Mouse (Mus musculus) liver, embryonic 13.5 days (tissue): Measurements from ENCODE around the gene Fam120b. TPM values are rescaled to one million over a fixed set of nuclear protein-coding genes. Genes with fewer than 3 reads are reported as not detected.

Experiments used
- ATAC-seq: fragments of 200-750 bp; cut with Nextera tagmentation; 2 replicates; pipeline ENCODE4 v1.8.0; 2017; ENCODE audit warnings: low read depth, mild to moderate bottlenecking, moderate number of reproducible peaks, moderate library complexity
- DNase-seq: peaks from one replicate; pipeline ENCODE4 v3.0.0; 2022
- H3K27ac ChIP-seq: fragments of 300-500 bp; sonication (generic); 2 replicates; pipeline ENCODE4 v1.5.1; 2015; ENCODE audit warnings: moderate library complexity, mild to moderate bottlenecking, inconsistent platforms
- H3K27me3 ChIP-seq: fragments of 300-500 bp; sonication (generic); 2 replicates; pipeline ENCODE4 v1.6.1; 2015; ENCODE audit warnings: mild to moderate bottlenecking, inconsistent platforms
- H3K36me3 ChIP-seq: fragments of 300-500 bp; sonication (generic); 2 replicates; pipeline ENCODE4 v1.6.1; 2015; ENCODE audit warnings: mild to moderate bottlenecking, inconsistent platforms
- H3K4me1 ChIP-seq: fragments of 300-500 bp; sonication (generic); replicated peaks from 2 replicates; pipeline ENCODE4 v1.6.1; 2015; ENCODE audit warnings: inconsistent platforms
- H3K4me2 ChIP-seq: fragments of 300-500 bp; sonication (generic); 2 replicates; pipeline ENCODE4 v1.6.1; 2015; ENCODE audit warnings: inconsistent platforms, mild to moderate bottlenecking, moderate library complexity
- H3K4me3 ChIP-seq: fragments of 300-500 bp; sonication (generic); replicated peaks from 2 replicates; pipeline ENCODE4 v1.5.1; 2015; ENCODE audit warnings: mild to moderate bottlenecking, inconsistent platforms
- H3K9ac ChIP-seq: fragments of 300-500 bp; sonication (generic); 2 replicates; pipeline ENCODE4 v1.6.1; 2015; ENCODE audit warnings: mild to moderate bottlenecking, inconsistent platforms
- H3K9me3 ChIP-seq: fragments of 300-500 bp; sonication (generic); replicated peaks from 2 replicates; pipeline ENCODE4 v1.6.1; 2016; ENCODE audit warnings: inconsistent platforms
- WGBS: fragments of 180-500 bp; shearing (Covaris S2); methylation state at CpG from one replicate; pipeline ENCODE4 v1.1.7; 2015; ENCODE audit not compliant: insufficient replicate concordance; 5-methylcytosine and 5-hydroxymethylcytosine counted together
- polyA plus RNA-seq: library from polyadenylated mRNA; unstranded; fragments of >200 nt; fragmentation: Nextera tagmentation; extraction: Ambion mirVana; gene quantifications from 2 replicates; pipeline ENCODE4 v1.2.1, GENCODE M21; 2015

Gene Fam120b
- polyA plus RNA-seq, 1 experiment from 2014 or later = 6.3 TPM

- DNase-seq (no peak), ATAC-seq (no peak)
- no peak overlapping the region for H3K27ac ChIP-seq
- WGBS = 57% methylated on average over 15 of the region's 15 CpGs
- no peak overlapping the region for H3K9ac ChIP-seq
- peak overlapping the region; percentile 15; the same call in 1 of the 2 replicates for H3K4me2 ChIP-seq
- no peak overlapping the region for H3K4me3 ChIP-seq
- H3K36me3 ChIP-seq = peaks cover 1% of the 10 kb centered on the region; the same call in 1 of the 2 replicates
- no peaks in the 10 kb centered on the region for H3K9me3 ChIP-seq
- peaks cover 74% of the 10 kb centered on the region for H3K27me3 ChIP-seq
- H3K4me1 ChIP-seq = peaks cover 26% of the 10 kb centered on the region; the same call in 1 of the 2 replicates
Observed at GRCm38 (mm10) chr17:15372931-15373652, 22.9 kb upstream of the Fam120b start.

DNA sequence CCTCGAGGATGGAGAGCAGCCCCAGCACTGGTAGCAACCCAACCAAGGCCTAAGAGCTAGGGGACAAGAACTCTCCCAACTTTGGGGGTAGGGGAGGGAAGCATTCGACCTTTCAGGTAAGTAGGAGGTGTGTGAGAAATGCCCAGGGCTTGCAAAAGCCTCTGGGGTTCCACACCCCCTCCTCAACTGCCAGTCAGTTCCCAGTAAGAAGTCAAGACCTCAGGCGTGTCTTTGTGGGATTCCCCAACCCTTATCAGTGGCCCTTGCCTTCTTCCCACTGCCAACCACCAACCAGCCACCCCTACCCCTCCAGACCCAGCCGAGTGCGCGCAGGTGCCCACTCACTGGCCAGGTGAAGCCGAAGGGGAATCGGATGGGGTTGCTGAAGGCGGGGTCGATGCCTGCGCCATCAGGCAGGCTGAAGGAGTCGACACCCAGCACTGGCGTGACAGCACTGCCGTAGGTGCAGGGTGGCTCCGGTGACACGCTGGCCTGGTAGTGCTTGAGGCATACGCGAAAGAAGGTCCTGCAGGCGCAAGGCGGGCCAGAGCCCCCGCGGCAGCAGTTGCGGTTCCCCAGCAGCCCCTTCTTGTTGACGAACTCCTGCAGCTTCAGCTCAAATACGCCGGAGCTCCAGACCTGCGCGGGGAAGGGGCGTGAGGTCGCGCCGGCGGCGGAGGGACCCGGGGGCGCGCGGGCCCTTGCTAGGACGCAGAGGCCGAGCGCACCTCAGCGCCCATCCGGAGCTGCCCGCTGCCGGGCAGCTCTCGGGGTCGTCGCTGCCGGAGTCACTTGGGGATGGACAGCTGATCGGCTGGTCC, 21.5 kb upstream of the Fam120b start:
- H3K27ac ChIP-seq = no peak overlapping the region
- DNase-seq = no peak

GRCm38 (mm10) chr17:15375224-15375623, 20.8 kb upstream of the Fam120b start:
- DNase-seq (no peak), ATAC-seq (no peak)
- Histone ChIP-seq H3K9me3 (no peaks in the 10 kb centered on the region), H3K4me1 (peaks cover 27% of the 10 kb centered on the region; the same call in 1 of the 2 replicates), H3K36me3 (no peaks in the 10 kb centered on the region), H3K4me3 (peak overlapping the region; percentile 57), H3K9ac (peak overlapping the region; percentile 42), H3K27ac (no peak overlapping the region), H3K4me2 (peak overlapping the region; percentile 70), H3K27me3 (peaks cover 93% of the 10 kb centered on the region)
- WGBS = under 1% methylated on average over 18 of the region's 18 CpGs

More for the DNA sequence above, 21.5 kb upstream of the Fam120b start:
- H3K36me3 ChIP-seq = no peaks in the 10 kb centered on the region
- peaks cover 26% of the 10 kb centered on the region; the same call in 1 of the 2 replicates for H3K4me1 ChIP-seq
- H3K9ac ChIP-seq = peak overlapping the region; percentile 42; the same call in 1 of the 2 replicates
- no peaks in the 10 kb centered on the region for H3K9me3 ChIP-seq
- peak overlapping the region; percentile 70 for H3K4me2 ChIP-seq
- H3K4me3 ChIP-seq = peak overlapping the region; percentile 57
- WGBS = 3% methylated on average over 50 of the region's 50 CpGs
- ATAC-seq = no peak
- peaks cover 88% of the 10 kb centered on the region for H3K27me3 ChIP-seq

DNA sequence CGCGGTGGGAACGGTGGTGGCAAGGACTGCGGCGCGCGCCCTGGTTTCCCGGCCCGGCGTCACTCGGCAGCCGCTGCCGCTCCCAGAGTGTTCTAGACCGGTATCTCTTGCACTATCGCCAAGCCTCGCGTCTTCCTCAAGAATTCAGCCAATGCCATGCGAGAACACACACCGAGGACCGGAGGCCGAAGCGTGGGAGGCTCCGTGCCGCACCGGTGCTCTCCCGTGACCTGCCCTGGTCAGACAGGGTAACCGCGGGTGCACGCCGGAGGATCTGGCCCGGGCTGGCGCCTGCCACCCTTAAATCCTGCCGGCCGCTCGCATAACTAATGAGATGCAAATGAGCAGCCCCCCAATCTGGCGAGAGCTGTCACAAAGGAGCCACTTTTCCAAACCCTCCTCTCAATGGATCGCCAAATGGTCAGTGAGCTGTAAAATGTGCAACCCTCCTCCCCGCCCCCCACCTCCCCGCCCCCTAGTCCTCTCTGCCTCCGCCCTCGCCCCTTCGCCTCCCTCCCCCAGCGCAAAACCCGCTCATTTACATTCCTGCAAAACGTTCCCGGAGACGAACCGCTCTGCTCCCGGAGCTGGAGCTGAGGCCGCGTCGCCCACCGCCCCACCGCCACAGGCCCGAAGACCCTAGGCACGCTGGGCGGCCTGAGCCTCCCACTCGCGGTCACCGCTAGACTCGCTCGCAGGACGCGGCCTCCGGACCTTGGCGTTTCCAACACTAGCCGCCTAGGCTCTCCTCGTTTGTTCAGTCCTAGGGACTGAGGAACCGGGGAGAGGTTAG, 20.1 kb upstream of the Fam120b start:
- Histone ChIP-seq H3K9me3 (no peaks in the 10 kb centered on the region), H3K9ac (peak overlapping the region; percentile 49), H3K27ac (peak overlapping the region; percentile 68; the same call in 1 of the 2 replicates), H3K4me1 (peaks cover 32% of the 10 kb centered on the region), H3K4me2 (peak overlapping the region; percentile 70), H3K36me3 (no peaks in the 10 kb centered on the region), H3K4me3 (peak overlapping the region; percentile 57), H3K27me3 (peaks cover 93% of the 10 kb centered on the region)
- ATAC-seq = peak; percentile 65
- under 1% methylated on average over 68 of the region's 69 CpGs for WGBS
- no peak for DNase-seq

- Histone ChIP-seq H3K9me3 (no peaks in the 10 kb centered on the region), H3K4me3 (peak within 1 kb of the TSS; percentile 57), H3K36me3 (no peaks in the 10 kb centered on the region), H3K27me3 (peaks cover 99% of the 10 kb centered on the region), H3K4me2 (peak within 1 kb of the TSS; percentile 70), H3K27ac (peak within 1 kb of the TSS; percentile 68; the same call in 1 of the 2 replicates), H3K4me1 (peaks cover 35% of the 10 kb centered on the region), H3K9ac (peak within 1 kb of the TSS; percentile 49)
- WGBS = 2% methylated on average over 36 of the region's 36 CpGs
- ATAC-seq = no peak
- DNase-seq = no peak
Observed at GRCm38 (mm10) chr17:15376494-15377181, 19.4 kb upstream of the Fam120b start, which contains the start of gene Dll1. Gene Dll1 (minus strand): TSS chr17:15376872.

GRCm38 (mm10) chr17:15377901-15378300, 18.1 kb upstream of the Fam120b start:
- Histone ChIP-seq H3K9me3 (no peaks in the 10 kb centered on the region), H3K4me1 (peaks cover 28% of the 10 kb centered on the region), H3K27ac (no peak overlapping the region), H3K9ac (no peak overlapping the region), H3K27me3 (peaks cover 100% of the 10 kb centered on the region), H3K36me3 (no peaks in the 10 kb centered on the region), H3K4me2 (no peak overlapping the region), H3K4me3 (no peak overlapping the region)
- ATAC-seq (no peak), DNase-seq (no peak)
- WGBS = 6% methylated on average over 1 of the region's 1 CpGs

DNA sequence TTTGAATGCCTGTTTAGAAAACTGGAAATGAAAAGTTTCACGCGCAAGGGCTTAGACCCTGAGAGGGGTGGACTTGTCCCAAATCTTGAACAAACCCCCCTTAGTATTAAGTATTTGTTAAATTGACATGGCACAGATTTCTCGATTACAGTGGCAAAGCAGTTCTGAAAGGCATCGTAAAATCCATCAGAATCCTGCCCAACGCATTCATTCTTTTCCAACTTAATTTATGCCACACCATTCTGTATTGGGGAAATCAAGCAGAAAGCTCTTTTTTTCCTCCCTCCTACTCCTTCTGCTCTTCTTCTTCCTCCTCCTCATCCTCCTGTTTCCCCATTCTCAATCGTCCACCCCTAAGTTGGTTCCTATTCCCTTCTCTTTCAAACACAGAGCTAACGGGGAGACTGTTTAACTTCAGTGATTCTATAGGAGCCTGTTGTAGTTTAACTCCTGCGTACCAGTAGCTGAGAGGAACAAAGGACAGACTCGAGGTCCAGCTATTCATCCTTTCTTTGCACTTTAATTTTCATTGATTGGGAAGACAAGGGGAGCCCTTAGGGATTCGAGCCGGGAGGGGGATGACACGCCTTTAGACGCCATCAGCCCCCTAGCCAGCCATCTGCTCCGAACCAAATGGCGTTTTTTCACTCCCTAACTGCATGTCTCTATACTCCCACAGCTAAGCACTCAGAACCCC, 17.4 kb upstream of the Fam120b start:
- H3K4me3 ChIP-seq = no peak overlapping the region
- WGBS = 13% methylated on average over 15 of the region's 15 CpGs
- DNase-seq (no peak), ATAC-seq (no peak)
- H3K4me2 ChIP-seq = no peak overlapping the region
- peaks cover 28% of the 10 kb centered on the region for H3K4me1 ChIP-seq
- H3K36me3 ChIP-seq = no peaks in the 10 kb centered on the region
- H3K27ac ChIP-seq = no peak overlapping the region
- no peaks in the 10 kb centered on the region for H3K9me3 ChIP-seq
- H3K27me3 ChIP-seq = peaks cover 100% of the 10 kb centered on the region
- H3K9ac ChIP-seq = no peak overlapping the region

DNA sequence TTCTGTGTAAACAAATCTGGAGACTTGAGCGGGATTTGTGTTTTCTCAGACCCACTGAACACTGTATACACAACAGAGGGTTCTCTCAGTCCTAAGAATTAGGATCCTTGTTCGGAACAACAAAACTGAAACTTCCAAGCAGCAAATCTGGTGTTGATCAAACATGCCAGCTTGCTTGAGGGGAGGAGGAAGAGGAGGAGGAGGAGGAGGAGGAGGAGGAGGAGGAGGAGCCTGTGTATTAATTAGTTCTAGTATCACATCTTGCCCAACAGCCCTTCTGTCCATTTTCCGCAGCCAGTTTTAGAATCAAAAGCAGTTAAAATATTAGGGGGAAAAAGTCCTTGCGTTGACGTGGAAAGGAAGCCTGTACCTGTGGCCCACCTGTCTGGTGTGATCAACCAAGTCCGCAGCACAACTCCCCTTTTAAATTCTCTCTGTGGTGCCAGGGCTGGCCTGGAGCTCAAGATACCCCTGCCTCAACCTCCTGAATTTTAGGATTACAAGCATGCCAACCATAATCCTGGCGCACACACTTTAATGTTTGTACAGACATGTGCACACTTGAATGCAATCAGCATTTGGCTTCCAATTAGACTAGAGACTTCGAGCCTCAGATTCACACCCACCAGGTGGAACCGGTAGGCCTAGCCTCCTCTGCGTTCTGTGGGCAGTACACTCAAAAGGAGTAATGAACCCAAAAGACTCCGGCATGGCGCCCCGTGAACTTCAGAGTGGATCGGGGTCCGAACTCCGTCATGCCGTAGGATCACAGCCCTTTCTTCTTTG, 16.1 kb upstream of the Fam120b start:
- no peaks in the 10 kb centered on the region for H3K9me3 ChIP-seq
- H3K27ac ChIP-seq = no peak overlapping the region
- H3K4me1 ChIP-seq = peaks cover 20% of the 10 kb centered on the region
- no peak for ATAC-seq
- H3K9ac ChIP-seq = no peak overlapping the region
- H3K4me2 ChIP-seq = peak overlapping the region; percentile 57
- 11% methylated on average over 17 of the region's 17 CpGs for WGBS
- H3K36me3 ChIP-seq = no peaks in the 10 kb centered on the region
- H3K4me3 ChIP-seq = peak overlapping the region; percentile 43
- DNase-seq = no peak
- H3K27me3 ChIP-seq = peaks cover 92% of the 10 kb centered on the region

- WGBS = 2% methylated on average over 27 of the region's 27 CpGs
- Histone ChIP-seq H3K9me3 (no peaks in the 10 kb centered on the region), H3K4me1 (peaks cover 17% of the 10 kb centered on the region), H3K27me3 (peaks cover 85% of the 10 kb centered on the region), H3K9ac (no peak overlapping the region), H3K27ac (no peak overlapping the region), H3K4me3 (peak overlapping the region; percentile 43), H3K36me3 (no peaks in the 10 kb centered on the region), H3K4me2 (peak overlapping the region; percentile 57)
- ATAC-seq (no peak), DNase-seq (no peak)
Observed at GRCm38 (mm10) chr17:15380641-15381051, 15.4 kb upstream of the Fam120b start.
